Mouse (Mus musculus) liver, postnatal 0 days (tissue): ENCODE measurements around the gene Ube2n.

Experiments
- CTCF ChIP-seq: sonication (generic); IDR thresholded peaks from 2 replicates; pipeline ENCODE4 v1.5.1; 2016; ENCODE audit warnings: antibody characterized with exemption, low read depth
- EP300 ChIP-seq: IDR thresholded peaks from 2 replicates; pipeline ENCODE4 v1.6.1; 2016; ENCODE audit warnings: antibody characterized with exemption, low read depth, mild to moderate bottlenecking

GRCm38 (mm10) chr10:95567550-95567949, 52.6 kb downstream of the Ube2n start:
- TF ChIP-seq CTCF (no peak), EP300 (no peak)
